Mouse (Mus musculus) midbrain, embryonic 13.5 days (tissue): ENCODE results near the gene Gm12216. TPM values are rescaled to one million over a fixed set of nuclear protein-coding genes. Genes with fewer than 3 reads are reported as not detected.

Experiments used
- ATAC-seq: fragments of 200-750 bp; cut with Nextera tagmentation; 2 replicates; pipeline ENCODE4 v1.8.0; 2017; ENCODE audit warnings: mild to moderate bottlenecking, moderate TSS enrichment, moderate library complexity
- H3K27ac ChIP-seq: fragments of 300-500 bp; sonication (generic); 2 replicates; pipeline ENCODE4 v1.5.1; 2015; ENCODE audit warnings: inconsistent platforms, mild to moderate bottlenecking, moderate library complexity
- H3K27me3 ChIP-seq: fragments of 300-500 bp; sonication (generic); 2 replicates; pipeline ENCODE4 v1.6.1; 2015; ENCODE audit warnings: mild to moderate bottlenecking, inconsistent platforms
- H3K36me3 ChIP-seq: fragments of 300-500 bp; sonication (generic); 2 replicates; pipeline ENCODE4 v1.6.1; 2015; ENCODE audit warnings: mild to moderate bottlenecking, inconsistent platforms
- H3K4me1 ChIP-seq: fragments of 300-500 bp; sonication (generic); replicated peaks from 2 replicates; pipeline ENCODE4 v1.6.1; 2015; ENCODE audit warnings: inconsistent platforms
- H3K4me2 ChIP-seq: fragments of 300-500 bp; sonication (generic); replicated peaks from 2 replicates; pipeline ENCODE4 v1.6.1; 2015; ENCODE audit warnings: moderate library complexity, mild to moderate bottlenecking, inconsistent platforms
- H3K4me3 ChIP-seq: fragments of 300-500 bp; sonication (generic); replicated peaks from 2 replicates; pipeline ENCODE4 v1.5.1; 2015; ENCODE audit warnings: mild to moderate bottlenecking, inconsistent platforms
- H3K9ac ChIP-seq: fragments of 300-500 bp; sonication (generic); replicated peaks from 2 replicates; pipeline ENCODE4 v1.6.1; 2015; ENCODE audit warnings: mild to moderate bottlenecking, inconsistent platforms
- H3K9me3 ChIP-seq: fragments of 300-500 bp; sonication (generic); 2 replicates; pipeline ENCODE4 v1.6.1; 2016; ENCODE audit warnings: mild to moderate bottlenecking, inconsistent platforms
- WGBS: fragments of 180-500 bp; shearing (Covaris S2); methylation state at CpG from one replicate; pipeline ENCODE4 v1.1.7; 2015; 5-methylcytosine and 5-hydroxymethylcytosine counted together
- polyA plus RNA-seq: library from polyadenylated mRNA; unstranded; fragments of >200 nt; fragmentation: Nextera tagmentation; extraction: Ambion mirVana; gene quantifications from 2 replicates; pipeline ENCODE4 v1.2.1, GENCODE M21; 2015

Gene Gm12216
- polyA plus RNA-seq, 1 experiment from 2014 or later: 0.40 TPM

GRCm38 (mm10) chr11:53839663-53840642, 19.1 kb downstream of the Gm12216 start:
- Histone ChIP-seq H3K36me3 (no peaks in the 10 kb centered on the region), H3K9me3 (no peaks in the 10 kb centered on the region), H3K4me2 (no peak overlapping the region), H3K4me1 (no peaks in the 10 kb centered on the region), H3K27ac (no peak overlapping the region), H3K4me3 (no peak overlapping the region), H3K9ac (no peak overlapping the region), H3K27me3 (no peaks in the 10 kb centered on the region)
- WGBS: 68% methylated on average over 8 of the region's 8 CpGs
- ATAC-seq: no peak

GRCm38 (mm10) chr11:53839147-53839546, 19.9 kb downstream of the Gm12216 start:
- Histone ChIP-seq H3K9me3 (no peaks in the 10 kb centered on the region), H3K4me3 (no peak overlapping the region), H3K4me1 (no peaks in the 10 kb centered on the region), H3K27ac (no peak overlapping the region), H3K36me3 (no peaks in the 10 kb centered on the region), H3K27me3 (no peaks in the 10 kb centered on the region), H3K4me2 (no peak overlapping the region), H3K9ac (no peak overlapping the region)
- ATAC-seq: no peak
- 75% methylated on average over 6 of the region's 6 CpGs for WGBS

- no peak overlapping the region for H3K4me3 ChIP-seq
- no peak overlapping the region for H3K4me2 ChIP-seq
- 94% methylated on average over 5 of the region's 5 CpGs for WGBS
- H3K9ac ChIP-seq: no peak overlapping the region
- no peaks in the 10 kb centered on the region for H3K4me1 ChIP-seq
- no peak overlapping the region for H3K27ac ChIP-seq
- ATAC-seq: no peak
- H3K27me3 ChIP-seq: no peaks in the 10 kb centered on the region
- H3K36me3 ChIP-seq: no peaks in the 10 kb centered on the region
- H3K9me3 ChIP-seq: no peaks in the 10 kb centered on the region
These were observed 21.3 kb downstream of the Gm12216 start for GRCm38 (mm10) chr11:53837731-53838130.

GRCm38 (mm10) chr11:53835379-53836010, 23.6 kb downstream of the Gm12216 start:
- ATAC-seq: no peak
- WGBS: 94% methylated on average over 4 of the region's 4 CpGs
- Histone ChIP-seq H3K27ac (no peak overlapping the region), H3K27me3 (no peaks in the 10 kb centered on the region), H3K9ac (no peak overlapping the region), H3K4me3 (no peak overlapping the region), H3K4me2 (no peak overlapping the region), H3K9me3 (no peaks in the 10 kb centered on the region), H3K4me1 (no peaks in the 10 kb centered on the region), H3K36me3 (no peaks in the 10 kb centered on the region)

GRCm38 (mm10) chr11:53825409-53825808, 33.6 kb downstream of the Gm12216 start:
- Histone ChIP-seq H3K4me1 (no peaks in the 10 kb centered on the region), H3K9ac (no peak overlapping the region), H3K4me3 (no peak overlapping the region), H3K9me3 (peaks cover 5% of the 10 kb centered on the region; the same call in 1 of the 2 replicates), H3K27me3 (no peaks in the 10 kb centered on the region), H3K4me2 (no peak overlapping the region), H3K36me3 (no peaks in the 10 kb centered on the region), H3K27ac (no peak overlapping the region)
- no peak for ATAC-seq
- WGBS: 92% methylated on average over 4 of the region's 4 CpGs

GRCm38 (mm10) chr11:53821945-53822338, 37.1 kb downstream of the Gm12216 start:
- WGBS: 96% methylated on average over 3 of the region's 3 CpGs
- Histone ChIP-seq H3K4me1 (no peaks in the 10 kb centered on the region), H3K9me3 (no peaks in the 10 kb centered on the region), H3K36me3 (no peaks in the 10 kb centered on the region), H3K9ac (no peak overlapping the region), H3K27ac (no peak overlapping the region), H3K4me3 (no peak overlapping the region), H3K27me3 (no peaks in the 10 kb centered on the region), H3K4me2 (no peak overlapping the region)
- ATAC-seq: no peak

GRCm38 (mm10) chr11:53821230-53821944, 37.7 kb downstream of the Gm12216 start:
- no peaks in the 10 kb centered on the region for H3K27me3 ChIP-seq
- no peaks in the 10 kb centered on the region for H3K9me3 ChIP-seq
- no peak overlapping the region for H3K4me2 ChIP-seq
- ATAC-seq: no peak
- 83% methylated on average over 11 of the region's 11 CpGs for WGBS
- H3K36me3 ChIP-seq: no peaks in the 10 kb centered on the region
- H3K27ac ChIP-seq: no peak overlapping the region
- no peak overlapping the region for H3K9ac ChIP-seq
- H3K4me3 ChIP-seq: no peak overlapping the region
- H3K4me1 ChIP-seq: no peaks in the 10 kb centered on the region

- Histone ChIP-seq H3K27ac (no peak overlapping the region), H3K4me1 (no peaks in the 10 kb centered on the region), H3K9me3 (no peaks in the 10 kb centered on the region), H3K9ac (no peak overlapping the region), H3K4me3 (no peak overlapping the region), H3K27me3 (no peaks in the 10 kb centered on the region), H3K4me2 (no peak overlapping the region), H3K36me3 (no peaks in the 10 kb centered on the region)
- ATAC-seq: no peak
- 93% methylated on average over 13 of the region's 13 CpGs for WGBS
These were observed 38.4 kb downstream of the Gm12216 start for GRCm38 (mm10) chr11:53820516-53821170.

- Histone ChIP-seq H3K27ac (no peak overlapping the region), H3K27me3 (no peaks in the 10 kb centered on the region), H3K4me1 (no peaks in the 10 kb centered on the region), H3K9me3 (no peaks in the 10 kb centered on the region), H3K9ac (no peak overlapping the region), H3K36me3 (no peaks in the 10 kb centered on the region), H3K4me2 (no peak overlapping the region), H3K4me3 (no peak overlapping the region)
- no peak for ATAC-seq
- 97% methylated on average over 6 of the region's 6 CpGs for WGBS
These were observed 39.5 kb downstream of the Gm12216 start for GRCm38 (mm10) chr11:53819511-53819910.

GRCm38 (mm10) chr11:53818794-53819193, 40.3 kb downstream of the Gm12216 start:
- Histone ChIP-seq H3K36me3 (no peaks in the 10 kb centered on the region), H3K27ac (no peak overlapping the region), H3K27me3 (no peaks in the 10 kb centered on the region), H3K9ac (no peak overlapping the region), H3K4me2 (no peak overlapping the region), H3K4me1 (no peaks in the 10 kb centered on the region), H3K4me3 (no peak overlapping the region), H3K9me3 (no peaks in the 10 kb centered on the region)
- WGBS: 74% methylated on average over 6 of the region's 6 CpGs
- ATAC-seq: no peak

GRCm38 (mm10) chr11:53816841-53817375, 42.1 kb downstream of the Gm12216 start:
- Histone ChIP-seq H3K4me1 (no peaks in the 10 kb centered on the region), H3K4me3 (no peak overlapping the region), H3K36me3 (no peaks in the 10 kb centered on the region), H3K9ac (no peak overlapping the region), H3K4me2 (no peak overlapping the region), H3K27ac (no peak overlapping the region), H3K9me3 (no peaks in the 10 kb centered on the region), H3K27me3 (no peaks in the 10 kb centered on the region)
- WGBS: 93% methylated on average over 5 of the region's 5 CpGs
- no peak for ATAC-seq
